Mouse (Mus musculus): ENCODE results near the gene Ffar2.

- TF ChIP-seq CTCF (IDR thresholded peaks at IDR 0.05; ENCODE audit: insufficient read depth, low read depth, low read length) (no peak), POLR2A (IDR thresholded peaks at IDR 0.05; ENCODE audit: insufficient read depth, low read depth, low read length) (no peak)
These were observed 33.4 kb downstream of the Ffar2 start for GRCm38 (mm10) chr7:30790141-30790540.
